Mouse (Mus musculus) testis, adult 2 months (tissue): Measurements from ENCODE around the gene Ift81.

Source experiments
- CTCF ChIP-seq: fragments of 200-500 bp; IDR thresholded peaks from 2 replicates; pipeline ENCODE4 v1.5.1; 2012; ENCODE audit warnings: low read depth, mild to moderate bottlenecking, inconsistent platforms, low read length, moderate library complexity; ENCODE audit not compliant: control insufficient read depth, insufficient read depth, insufficient replicate concordance
- POLR2A ChIP-seq: fragments of 200-500 bp; IDR thresholded peaks from 2 replicates; pipeline ENCODE4 v1.6.1; 2012; ENCODE audit warnings: low read depth, mild to moderate bottlenecking, inconsistent platforms, low read length, moderate library complexity; ENCODE audit not compliant: control insufficient read depth

DNA sequence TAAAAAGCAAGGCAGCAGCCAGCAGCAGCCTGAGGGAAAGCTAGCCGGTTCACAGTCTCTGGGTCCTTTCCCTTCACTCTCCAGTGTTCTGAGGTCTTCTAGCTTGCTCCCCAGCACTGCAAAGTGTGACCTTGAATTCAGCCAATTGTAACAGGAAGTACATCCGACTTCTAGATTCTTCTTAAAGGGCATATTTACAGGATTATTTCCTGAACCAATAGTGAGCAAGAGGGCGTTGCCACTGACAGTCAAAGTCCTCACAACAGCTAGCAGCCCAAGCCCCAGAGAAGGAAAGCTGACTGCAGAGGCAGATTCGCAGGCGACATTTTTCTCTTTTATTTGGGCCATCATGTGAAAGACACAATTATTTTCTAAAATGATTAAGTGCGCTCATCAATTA, 65.6 kb downstream of the Ift81 start:
- TF ChIP-seq CTCF (no peak), POLR2A (no peak)
